Mouse (Mus musculus): ENCODE measurements around the gene Ensa.

Gene Ensa

GRCm38 (mm10) chr3:95679551-95679950 is 54.8 kb downstream of the Ensa start:
- DNase-seq (ENCODE audit: low read depth, low spot score): no peak

- no peak for DNase-seq (ENCODE audit: low read depth, low spot score)
Observed at GRCm38 (mm10) chr3:95680673-95681072, 55.9 kb downstream of the Ensa start.

- no peak for DNase-seq (ENCODE audit: low read depth, low spot score)
Observed at GRCm38 (mm10) chr3:95681365-95681764, 56.6 kb downstream of the Ensa start.
